Mouse (Mus musculus) cerebellum, adult 2 months (tissue): ENCODE measurements around the gene Krt88.

Experiments used
- CTCF ChIP-seq: fragments of 200-500 bp; IDR thresholded peaks from 2 replicates; pipeline ENCODE4 v1.5.1; 2011; ENCODE audit warnings: low read depth, mild to moderate bottlenecking, control low read depth, low read length, moderate library complexity, borderline replicate concordance; ENCODE audit not compliant: insufficient read depth
- POLR2A ChIP-seq: fragments of 200-500 bp; IDR thresholded peaks from 2 replicates; pipeline ENCODE4 v1.6.1; 2011; ENCODE audit warnings: low read length, control low read depth, borderline replicate concordance; ENCODE audit not compliant: insufficient read depth

DNA sequence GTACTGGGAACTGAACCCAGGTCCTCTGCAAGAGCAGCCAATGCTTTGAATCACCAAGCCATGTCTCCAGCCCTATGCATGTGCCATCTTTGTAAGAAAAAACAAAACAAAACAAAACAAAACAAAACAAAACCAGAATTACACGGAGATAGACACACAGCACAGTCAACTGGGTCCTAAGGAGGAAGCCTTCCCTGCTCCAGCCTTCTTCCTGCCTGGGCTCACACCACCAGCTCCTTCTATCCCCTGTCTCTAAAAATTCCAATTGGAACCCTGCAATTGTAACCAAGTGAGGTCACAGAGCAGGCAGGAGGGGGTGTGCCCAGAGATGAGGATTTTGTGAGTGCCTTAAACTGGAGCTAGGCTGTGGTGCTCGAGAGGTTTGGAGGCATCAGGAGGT lies at the start of gene Krt88:
- TF ChIP-seq POLR2A, result no peak
- no peak for TF ChIP-seq CTCF
